Mouse (Mus musculus): ENCODE measurements around the gene Med29.

- no peak for TF ChIP-seq CTCF (IDR thresholded peaks at IDR 0.05; ENCODE audit: low read depth, low read length)
- TF ChIP-seq TAL1 (conservative IDR thresholded peaks at IDR 0.05; ENCODE audit: low read depth, low read length): no peak
- TF ChIP-seq GATA2 (IDR thresholded peaks at IDR 0.05; ENCODE audit: borderline replicate concordance, low read depth, low read length): no peak
Measured at GRCm38 (mm10) chr7:28381938-28382337, 10.6 kb downstream of the Med29 start.

Data from G1E (cell line).